Mouse (Mus musculus) neural tube, postnatal 0 days (tissue): ENCODE measurements around the gene Slc30a6. TPM values are rescaled to one million over a fixed set of nuclear protein-coding genes. Genes with fewer than 3 reads are reported as not detected.

ENCODE experiments used
- polyA plus RNA-seq: library from polyadenylated mRNA; unstranded; fragments of >200 nt; fragmentation: Nextera tagmentation; extraction: Ambion mirVana; gene quantifications from 2 replicates; pipeline ENCODE4 v1.2.1, GENCODE M21; 2015

Gene Slc30a6
- 28.3 and 30.2 TPM in 2 replicates for polyA plus RNA-seq

GRCm38 (mm10) chr17:74395383-74396065 is at the start of gene Slc30a6:
Gene Slc30a6, plus strand, starts transcription at chr17:74395608.

GRCm38 (mm10) chr17:74458711-74459408 is 63.5 kb downstream of the Slc30a6 start, which contains the start of gene Nlrc4:
Gene Nlrc4, minus strand, starts transcription at chr17:74459142.

Other genes with a start within 250 kb of the Slc30a6 start
- 42.2 and 43.2 TPM in 2 replicates for gene Memo1, start 100.1 kb upstream of the Slc30a6 start, polyA plus RNA-seq
- gene Dpy30, start 71.7 kb upstream of the Slc30a6 start, polyA plus RNA-seq, result 238 and 276 TPM in 2 replicates
- gene Spast, start 56.6 kb upstream of the Slc30a6 start, polyA plus RNA-seq, result 27.6 and 31.4 TPM in 2 replicates
- gene Nlrc4, start 63.5 kb downstream of the Slc30a6 start, polyA plus RNA-seq, result 0.33 and 0.34 TPM in 2 replicates
- 58.1 and 69.1 TPM in 2 replicates for gene Yipf4, start 93.9 kb downstream of the Slc30a6 start, polyA plus RNA-seq
- gene Birc6, start 132.7 kb downstream of the Slc30a6 start, polyA plus RNA-seq, result 87.4 and 90.8 TPM in 2 replicates